Mouse (Mus musculus) cerebellum, adult 2 months (tissue): Measurements from ENCODE around the gene Trmt1l.

Experiments
- CTCF ChIP-seq: fragments of 200-500 bp; IDR thresholded peaks from 2 replicates; pipeline ENCODE4 v1.5.1; 2011; ENCODE audit warnings: low read depth, mild to moderate bottlenecking, control low read depth, low read length, moderate library complexity, borderline replicate concordance; ENCODE audit not compliant: insufficient read depth
- POLR2A ChIP-seq: fragments of 200-500 bp; IDR thresholded peaks from 2 replicates; pipeline ENCODE4 v1.6.1; 2011; ENCODE audit warnings: low read length, control low read depth, borderline replicate concordance; ENCODE audit not compliant: insufficient read depth

DNA sequence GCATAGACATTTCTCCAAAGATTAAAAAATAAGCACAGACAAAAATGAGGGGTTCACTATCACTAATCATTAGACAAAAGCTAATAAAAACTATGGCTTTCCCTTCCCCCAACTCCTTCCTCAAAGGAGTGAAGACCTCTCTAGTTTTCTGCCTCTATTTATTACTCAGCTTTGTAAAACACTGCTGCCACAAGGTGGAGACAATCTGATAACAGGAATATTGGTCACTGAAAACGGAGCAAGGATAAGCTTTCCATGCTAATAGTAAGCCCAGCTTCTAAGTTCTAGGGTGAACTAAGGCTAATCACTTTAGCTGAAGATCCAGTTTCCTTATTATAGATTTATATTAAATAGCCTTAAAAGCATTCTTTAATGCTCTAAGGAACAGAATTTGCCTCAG, 64.1 kb downstream of the Trmt1l start:
- TF ChIP-seq POLR2A (no peak), CTCF (no peak)
